Mouse (Mus musculus): ENCODE data around the gene Prdm16. TPM values are rescaled to one million over a fixed set of nuclear protein-coding genes. Genes with fewer than 3 reads are reported as not detected.

The Prdm16 gene
- polyA plus RNA-seq, 1 experiment from 2014 or later, result 16.2 TPM

DNA sequence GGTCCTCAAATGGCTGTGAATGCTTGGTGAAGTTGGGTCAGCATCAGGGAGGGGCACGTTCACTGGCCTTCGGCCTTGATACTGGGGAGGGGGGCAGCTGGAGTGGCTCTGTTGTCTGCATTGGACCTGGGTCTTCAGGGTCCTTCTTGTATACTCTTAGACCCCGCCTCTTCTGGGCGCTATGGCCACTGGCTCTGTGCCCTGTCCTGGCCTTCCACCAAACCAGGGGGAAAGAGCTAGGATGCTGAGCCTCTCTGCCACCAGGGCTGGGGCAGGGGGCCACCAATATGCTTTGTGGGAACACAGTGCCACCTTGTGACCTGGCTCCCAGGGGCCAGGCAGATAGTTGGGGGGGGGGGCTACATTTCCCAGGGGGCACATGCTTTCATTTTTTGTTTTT lies 93.5 kb downstream of the Prdm16 start:
- Histone ChIP-seq H3K9ac (replicated peaks) (no peak overlapping the region), H3K9me3 (no peaks in the 10 kb centered on the region), H3K36me3 (no peaks in the 10 kb centered on the region), H3K27me3 (peaks cover 64% of the 10 kb centered on the region), H3K27ac (replicated peaks) (no peak overlapping the region), H3K4me2 (replicated peaks) (no peak overlapping the region), H3K4me1 (peaks cover 72% of the 10 kb centered on the region), H3K4me3 (no peak overlapping the region)
- ATAC-seq (ENCODE audit: low FRiP score, low read depth), result no peak
- 64% methylated on average over 4 of the region's 4 CpGs for WGBS

GRCm38 (mm10) chr4:154542568-154542967 lies 94.1 kb downstream of the Prdm16 start:
- H3K36me3 ChIP-seq, result no peaks in the 10 kb centered on the region
- ATAC-seq (ENCODE audit: low FRiP score, low read depth), result no peak
- peaks cover 71% of the 10 kb centered on the region for H3K4me1 ChIP-seq
- no peak overlapping the region for H3K27ac ChIP-seq (replicated peaks)
- H3K4me3 ChIP-seq, result no peak overlapping the region
- H3K4me2 ChIP-seq (replicated peaks), result no peak overlapping the region
- H3K9me3 ChIP-seq, result no peaks in the 10 kb centered on the region
- WGBS, result 73% methylated on average over 5 of the region's 5 CpGs
- H3K9ac ChIP-seq (replicated peaks), result no peak overlapping the region
- peaks cover 62% of the 10 kb centered on the region for H3K27me3 ChIP-seq

- H3K9me3 ChIP-seq, result no peaks in the 10 kb centered on the region
- ATAC-seq (ENCODE audit: low FRiP score, low read depth), result no peak
- H3K27ac ChIP-seq (replicated peaks), result peak overlapping the region; percentile 60; the same call in 1 of the 2 replicates
- no peak overlapping the region for H3K9ac ChIP-seq (replicated peaks)
- no peak overlapping the region for H3K4me3 ChIP-seq
- H3K4me2 ChIP-seq (replicated peaks), result no peak overlapping the region
- H3K27me3 ChIP-seq, result peaks cover 54% of the 10 kb centered on the region
- peaks cover 70% of the 10 kb centered on the region for H3K4me1 ChIP-seq
- 72% methylated on average over 9 of the region's 9 CpGs for WGBS
- no peaks in the 10 kb centered on the region for H3K36me3 ChIP-seq
Measured at GRCm38 (mm10) chr4:154541632-154542276, 94.9 kb downstream of the Prdm16 start.

DNA sequence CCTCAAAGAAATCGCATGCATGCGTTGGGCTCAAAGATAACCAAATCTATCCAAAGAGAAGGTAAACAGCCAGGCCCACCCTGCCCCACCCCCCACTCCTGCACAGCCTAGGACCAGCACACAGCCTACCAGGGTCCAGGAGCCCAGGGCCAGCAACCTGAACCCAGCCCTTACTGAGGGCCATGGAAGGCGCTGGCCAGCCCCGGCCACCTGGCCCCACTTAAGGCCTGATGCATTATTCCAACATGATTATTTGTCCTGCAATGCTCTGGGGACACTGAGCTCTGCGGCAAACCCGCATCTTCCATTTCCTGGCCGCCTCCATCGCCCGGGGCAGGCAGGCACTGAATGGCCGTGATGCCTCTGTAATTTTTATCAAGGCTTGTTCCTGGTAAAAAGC lies 96.0 kb downstream of the Prdm16 start:
- WGBS, result 26% methylated on average over 10 of the region's 10 CpGs
- H3K9ac ChIP-seq (replicated peaks), result no peak overlapping the region

GRCm38 (mm10) chr4:154539703-154540102 lies 97.0 kb downstream of the Prdm16 start:
- Histone ChIP-seq H3K9ac (replicated peaks) (no peak overlapping the region), H3K4me2 (replicated peaks) (no peak overlapping the region), H3K4me3 (no peak overlapping the region), H3K36me3 (no peaks in the 10 kb centered on the region), H3K4me1 (peaks cover 63% of the 10 kb centered on the region), H3K27ac (replicated peaks) (no peak overlapping the region), H3K27me3 (peaks cover 47% of the 10 kb centered on the region), H3K9me3 (no peaks in the 10 kb centered on the region)
- no peak for ATAC-seq (ENCODE audit: low FRiP score, low read depth)
- 78% methylated on average over 12 of the region's 12 CpGs for WGBS

More for the DNA sequence above, 96.0 kb downstream of the Prdm16 start:
- no peaks in the 10 kb centered on the region for H3K36me3 ChIP-seq
- H3K4me2 ChIP-seq (replicated peaks), result no peak overlapping the region
- peaks cover 72% of the 10 kb centered on the region for H3K4me1 ChIP-seq
- H3K27me3 ChIP-seq, result peaks cover 55% of the 10 kb centered on the region
- H3K9me3 ChIP-seq, result no peaks in the 10 kb centered on the region
- peak overlapping the region; percentile 60 for H3K27ac ChIP-seq (replicated peaks)
- peak; percentile 74 for ATAC-seq (ENCODE audit: low FRiP score, low read depth)
- H3K4me3 ChIP-seq, result no peak overlapping the region

GRCm38 (mm10) chr4:154538727-154539126 lies 97.9 kb downstream of the Prdm16 start:
- Histone ChIP-seq H3K27ac (replicated peaks) (no peak overlapping the region), H3K9me3 (no peaks in the 10 kb centered on the region), H3K4me3 (no peak overlapping the region), H3K4me1 (peaks cover 54% of the 10 kb centered on the region), H3K36me3 (no peaks in the 10 kb centered on the region), H3K27me3 (peaks cover 38% of the 10 kb centered on the region), H3K4me2 (replicated peaks) (no peak overlapping the region), H3K9ac (replicated peaks) (no peak overlapping the region)
- ATAC-seq (ENCODE audit: low FRiP score, low read depth), result no peak
- WGBS, result 85% methylated on average over 4 of the region's 4 CpGs

GRCm38 (mm10) chr4:154536110-154536509 lies 100.6 kb downstream of the Prdm16 start:
- Histone ChIP-seq H3K9ac (replicated peaks) (no peak overlapping the region), H3K36me3 (no peaks in the 10 kb centered on the region), H3K4me2 (replicated peaks) (no peak overlapping the region), H3K9me3 (no peaks in the 10 kb centered on the region), H3K4me3 (no peak overlapping the region), H3K27ac (replicated peaks) (no peak overlapping the region), H3K27me3 (peaks cover 35% of the 10 kb centered on the region), H3K4me1 (peaks cover 34% of the 10 kb centered on the region)
- 74% methylated on average over 5 of the region's 5 CpGs for WGBS
- no peak for ATAC-seq (ENCODE audit: low FRiP score, low read depth)

GRCm38 (mm10) chr4:154531368-154531767 lies 105.3 kb downstream of the Prdm16 start:
- peaks cover 63% of the 10 kb centered on the region for H3K27me3 ChIP-seq

DNA sequence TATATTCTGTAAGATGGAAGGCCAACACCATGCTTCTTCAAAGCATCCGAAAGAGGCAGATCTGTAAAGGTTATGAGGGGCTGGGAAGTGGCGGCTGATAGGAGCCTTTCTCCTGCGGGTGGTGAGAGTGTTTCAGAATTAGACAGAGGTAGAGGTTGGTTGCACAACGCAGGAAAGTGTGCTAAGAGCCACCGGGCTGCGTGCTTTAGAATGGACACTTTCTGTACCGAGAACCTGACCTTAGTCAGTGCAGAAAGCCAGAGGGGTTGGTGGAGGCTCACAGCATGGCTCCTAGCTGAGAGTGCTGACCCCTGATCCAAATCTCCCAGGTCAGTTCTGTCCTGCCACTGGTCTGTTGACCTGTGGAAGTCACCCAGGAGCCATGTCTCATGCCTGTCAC lies 106.3 kb downstream of the Prdm16 start:
- H3K4me2 ChIP-seq (replicated peaks), result no peak overlapping the region
- peaks cover 27% of the 10 kb centered on the region for H3K4me1 ChIP-seq
- H3K27me3 ChIP-seq, result peaks cover 65% of the 10 kb centered on the region
- no peak overlapping the region for H3K27ac ChIP-seq (replicated peaks)
- WGBS, result 74% methylated on average over 7 of the region's 7 CpGs
- no peaks in the 10 kb centered on the region for H3K9me3 ChIP-seq
- H3K36me3 ChIP-seq, result no peaks in the 10 kb centered on the region
- no peak overlapping the region for H3K9ac ChIP-seq (replicated peaks)
- ATAC-seq (ENCODE audit: low FRiP score, low read depth), result no peak
- H3K4me3 ChIP-seq, result no peak overlapping the region

More at GRCm38 (mm10) chr4:154531368-154531767, 105.3 kb downstream of the Prdm16 start:
- H3K4me1 ChIP-seq, result peaks cover 35% of the 10 kb centered on the region
- ATAC-seq (ENCODE audit: low FRiP score, low read depth), result no peak
- H3K9me3 ChIP-seq, result no peaks in the 10 kb centered on the region
- no peak overlapping the region for H3K9ac ChIP-seq (replicated peaks)
- no peak overlapping the region for H3K27ac ChIP-seq (replicated peaks)
- no peak overlapping the region for H3K4me3 ChIP-seq
- H3K4me2 ChIP-seq (replicated peaks), result no peak overlapping the region
- 52% methylated on average over 4 of the region's 4 CpGs for WGBS
- H3K36me3 ChIP-seq, result no peaks in the 10 kb centered on the region

- H3K4me3 ChIP-seq, result no peak overlapping the region
- no peak overlapping the region for H3K27ac ChIP-seq (replicated peaks)
- H3K9me3 ChIP-seq, result no peaks in the 10 kb centered on the region
- no peaks in the 10 kb centered on the region for H3K36me3 ChIP-seq
- H3K4me2 ChIP-seq (replicated peaks), result no peak overlapping the region
- peaks cover 43% of the 10 kb centered on the region for H3K4me1 ChIP-seq
- peaks cover 83% of the 10 kb centered on the region for H3K27me3 ChIP-seq
- 75% methylated on average over 9 of the region's 9 CpGs for WGBS
- H3K9ac ChIP-seq (replicated peaks), result no peak overlapping the region
- ATAC-seq (ENCODE audit: low FRiP score, low read depth), result no peak
Measured at GRCm38 (mm10) chr4:154527506-154527905, 109.2 kb downstream of the Prdm16 start.

DNA sequence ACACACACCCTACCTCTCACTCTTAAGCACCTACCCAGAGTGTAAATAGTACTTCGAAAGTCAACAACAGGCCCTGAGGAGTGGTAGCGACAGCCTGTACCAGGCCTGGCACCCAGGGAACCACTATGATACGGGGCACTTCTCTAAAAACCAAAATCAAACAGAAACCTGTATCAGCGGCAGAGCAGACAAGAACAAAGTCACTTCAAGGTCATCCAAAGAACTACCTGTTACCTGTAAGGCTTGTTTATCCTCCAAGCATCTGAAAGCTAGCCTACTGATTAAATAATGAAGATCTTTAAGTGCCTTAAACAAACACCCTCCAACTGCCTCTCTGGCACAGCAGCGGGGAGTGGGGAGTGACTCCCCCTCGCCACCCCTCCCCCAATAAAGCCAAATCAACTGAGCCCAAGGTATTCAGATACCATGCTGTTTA lies 110.3 kb downstream of the Prdm16 start:
- peaks cover 39% of the 10 kb centered on the region for H3K4me1 ChIP-seq
- peaks cover 85% of the 10 kb centered on the region for H3K27me3 ChIP-seq
- H3K36me3 ChIP-seq, result no peaks in the 10 kb centered on the region
- H3K9ac ChIP-seq (replicated peaks), result no peak overlapping the region
- no peak overlapping the region for H3K4me2 ChIP-seq (replicated peaks)
- no peak for ATAC-seq (ENCODE audit: low FRiP score, low read depth)
- 82% methylated on average over 6 of the region's 6 CpGs for WGBS
- H3K4me3 ChIP-seq, result no peak overlapping the region
- no peak overlapping the region for H3K27ac ChIP-seq (replicated peaks)
- no peaks in the 10 kb centered on the region for H3K9me3 ChIP-seq

DNA sequence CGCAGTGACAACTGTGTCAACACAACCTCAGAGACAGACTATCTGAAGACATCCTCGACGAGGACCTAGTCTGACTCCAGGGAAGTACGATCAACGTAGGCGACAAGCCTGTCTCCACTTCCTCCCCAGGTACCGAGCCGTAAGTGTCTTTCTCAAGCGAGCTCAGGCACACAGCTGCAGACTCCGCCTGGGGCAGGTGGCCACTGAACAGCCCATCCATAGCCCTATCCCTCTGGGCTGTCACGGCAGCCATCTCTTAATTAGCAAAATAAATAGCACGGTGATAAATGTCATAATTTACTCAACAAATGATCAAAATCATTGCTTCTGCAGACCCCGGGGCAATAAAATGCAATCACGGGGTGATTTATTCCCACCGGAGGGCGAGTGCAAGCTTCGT lies 112.8 kb downstream of the Prdm16 start:
- Histone ChIP-seq H3K4me1 (peaks cover 32% of the 10 kb centered on the region), H3K9ac (replicated peaks) (no peak overlapping the region), H3K27me3 (peaks cover 94% of the 10 kb centered on the region), H3K9me3 (no peaks in the 10 kb centered on the region), H3K4me3 (no peak overlapping the region), H3K36me3 (no peaks in the 10 kb centered on the region), H3K27ac (replicated peaks) (no peak overlapping the region), H3K4me2 (replicated peaks) (no peak overlapping the region)
- no peak for ATAC-seq (ENCODE audit: low FRiP score, low read depth)
- WGBS, result 62% methylated on average over 17 of the region's 17 CpGs

Data from midbrain, embryonic 12.5 days (tissue).